Mouse (Mus musculus) forebrain, embryonic 15.5 days (tissue): Measurements from ENCODE around the gene Cacna2d4. TPM values are rescaled to one million over a fixed set of nuclear protein-coding genes. Genes with fewer than 3 reads are reported as not detected.

Experiments
- ATAC-seq: fragments of 200-750 bp; cut with Nextera tagmentation; replicated peaks from 2 replicates; pipeline ENCODE4 v1.8.0; 2017; ENCODE audit warnings: mild to moderate bottlenecking, moderate TSS enrichment, moderate library complexity
- H3K27ac ChIP-seq: fragments of 300-500 bp; sonication (generic); replicated peaks from 2 replicates; pipeline ENCODE4 v1.5.1; 2015; ENCODE audit warnings: mild to moderate bottlenecking, inconsistent platforms
- H3K27me3 ChIP-seq: fragments of 300-500 bp; sonication (generic); 2 replicates; pipeline ENCODE4 v1.6.1; 2015; ENCODE audit warnings: inconsistent platforms
- H3K36me3 ChIP-seq: fragments of 300-500 bp; sonication (generic); 2 replicates; pipeline ENCODE4 v1.6.1; 2015; ENCODE audit warnings: mild to moderate bottlenecking, inconsistent platforms
- H3K4me1 ChIP-seq: fragments of 300-500 bp; sonication (generic); 2 replicates; pipeline ENCODE4 v1.6.1; 2015; ENCODE audit warnings: inconsistent platforms
- H3K4me2 ChIP-seq: fragments of 300-500 bp; sonication (generic); replicated peaks from 2 replicates; pipeline ENCODE4 v1.6.1; 2015; ENCODE audit warnings: mild to moderate bottlenecking, inconsistent platforms
- H3K4me3 ChIP-seq: fragments of 300-500 bp; sonication (generic); 2 replicates; pipeline ENCODE4 v1.5.1; 2015; ENCODE audit warnings: mild to moderate bottlenecking, inconsistent platforms
- H3K9ac ChIP-seq: fragments of 300-500 bp; sonication (generic); replicated peaks from 2 replicates; pipeline ENCODE4 v1.6.1; 2015; ENCODE audit warnings: mild to moderate bottlenecking, inconsistent platforms
- H3K9me3 ChIP-seq: fragments of 300-500 bp; sonication (generic); 2 replicates; pipeline ENCODE4 v1.6.1; 2016; ENCODE audit warnings: inconsistent platforms
- WGBS: fragments of 180-500 bp; shearing (Covaris S2); methylation state at CpG from one replicate; pipeline ENCODE4 v1.1.7; 2015; ENCODE audit warnings: mixed read lengths; 5-methylcytosine and 5-hydroxymethylcytosine counted together
- polyA plus RNA-seq: library from polyadenylated mRNA; unstranded; fragments of >200 nt; fragmentation: Nextera tagmentation; extraction: Ambion mirVana; gene quantifications from 2 replicates; pipeline ENCODE4 v1.2.1, GENCODE M21; 2015

The Cacna2d4 gene
- polyA plus RNA-seq, 1 experiment from 2014 or later, result 0.11 TPM

DNA sequence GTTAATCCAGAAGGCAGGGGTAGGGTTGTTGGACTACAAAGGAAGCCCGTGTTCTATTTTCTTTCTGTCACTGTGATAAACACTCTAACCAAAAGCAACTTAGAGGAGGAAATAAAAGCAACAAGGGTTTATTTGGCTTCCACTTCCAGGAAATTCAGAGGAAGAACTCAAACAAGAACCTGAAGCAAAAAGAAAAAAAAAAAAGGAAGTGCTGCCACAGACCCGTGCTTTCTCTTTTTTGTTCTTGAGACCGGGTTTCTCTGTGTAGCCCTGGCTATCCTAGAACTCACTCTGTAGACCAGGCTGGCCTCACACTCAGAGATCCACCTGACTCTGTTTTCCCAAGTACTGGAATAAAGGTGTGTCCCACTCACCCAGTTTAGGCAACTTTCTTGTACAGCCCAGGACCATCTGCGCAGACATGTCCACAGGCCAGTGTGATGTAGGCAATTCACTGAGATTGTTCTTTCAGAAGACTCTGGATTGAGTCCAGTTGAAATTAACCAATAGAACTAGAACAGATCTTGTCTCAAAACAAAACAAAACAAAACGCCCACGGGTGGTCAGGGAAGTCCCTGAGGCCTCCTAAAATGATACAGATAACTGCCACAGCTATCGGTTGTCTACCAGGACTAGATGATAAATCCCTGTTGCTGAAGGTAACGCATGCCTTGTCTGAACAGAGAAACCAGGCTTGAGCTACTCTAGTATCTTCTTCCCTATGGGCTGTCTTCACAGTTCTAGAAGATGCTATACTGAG, 165.4 kb downstream of the Cacna2d4 start:
- WGBS, result 92% methylated on average over 8 of the region's 8 CpGs
- Histone ChIP-seq H3K4me3 (no peak overlapping the region), H3K27me3 (no peaks in the 10 kb centered on the region), H3K4me2 (no peak overlapping the region), H3K4me1 (no peaks in the 10 kb centered on the region), H3K9ac (no peak overlapping the region), H3K9me3 (no peaks in the 10 kb centered on the region), H3K27ac (no peak overlapping the region), H3K36me3 (no peaks in the 10 kb centered on the region)
- no peak for ATAC-seq

Other genes starting within 250 kb of the Cacna2d4 start
- gene Dcp1b, start 61.3 kb upstream of the Cacna2d4 start, polyA plus RNA-seq, result 13.1 and 13.3 TPM in 2 replicates
- 6.4 and 7.2 TPM in 2 replicates for gene Cacna1c, start 40.1 kb upstream of the Cacna2d4 start, polyA plus RNA-seq
- gene Lrtm2, start 94.2 kb downstream of the Cacna2d4 start, polyA plus RNA-seq, result 3.5 and 3.7 TPM in 2 replicates
- 43.1 and 45.5 TPM in 2 replicates for gene Adipor2, start 181.2 kb downstream of the Cacna2d4 start, polyA plus RNA-seq
- 3.7 and 4.0 TPM in 2 replicates for gene Fbxl14, start 243.1 kb downstream of the Cacna2d4 start, polyA plus RNA-seq